Mouse (Mus musculus): Measurements from ENCODE around the gene Rpgrip1l.

Gene Rpgrip1l

DNA sequence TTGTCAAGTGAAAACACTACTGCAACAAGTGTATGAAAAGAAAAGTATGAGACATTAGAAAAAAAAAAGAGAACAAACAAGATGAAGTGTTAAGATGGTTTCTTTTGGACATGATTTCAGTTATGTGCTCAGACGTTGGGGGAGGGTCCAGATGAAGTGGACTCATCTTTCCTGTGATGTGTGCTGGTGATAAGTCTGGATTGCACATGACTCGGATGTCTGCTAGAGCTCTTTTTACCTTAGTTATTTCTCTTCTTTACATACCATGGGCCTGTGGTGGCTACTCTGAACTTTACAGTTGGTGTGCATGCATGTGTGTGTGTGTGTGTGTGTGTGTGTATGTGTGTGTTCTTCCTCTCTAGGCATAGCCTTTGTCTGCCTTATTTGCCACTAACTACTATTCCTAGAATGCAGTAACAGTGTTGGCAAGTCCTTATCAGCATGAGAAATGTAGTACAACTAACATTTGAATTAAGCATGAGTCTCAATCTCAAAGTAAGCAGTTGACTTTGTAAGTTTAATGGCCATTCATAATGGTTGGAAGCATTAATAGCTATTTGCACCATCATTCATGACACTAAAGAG, 43.6 kb downstream of the Rpgrip1l start:
- no peak for DNase-seq

DNA sequence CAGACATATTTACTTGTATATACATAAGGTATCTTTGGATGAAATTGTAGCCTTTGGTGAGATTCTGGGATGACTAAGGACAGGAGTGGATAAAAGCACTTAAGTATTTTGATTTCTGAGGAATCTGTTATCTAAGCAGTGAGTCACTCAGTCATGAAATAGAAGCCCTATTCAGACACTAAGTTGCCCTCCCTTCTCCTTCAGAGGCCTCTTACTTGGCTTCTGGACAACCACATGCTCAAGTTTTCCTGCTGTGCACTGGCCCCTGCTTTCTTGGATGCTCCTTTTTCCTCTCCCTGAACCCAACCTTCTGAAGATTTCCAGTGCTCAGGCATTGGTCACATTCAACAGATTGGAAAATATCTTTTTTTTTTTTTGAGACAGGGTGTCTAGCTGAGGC, 48.5 kb downstream of the Rpgrip1l start:
- DNase-seq, result no peak

DNA sequence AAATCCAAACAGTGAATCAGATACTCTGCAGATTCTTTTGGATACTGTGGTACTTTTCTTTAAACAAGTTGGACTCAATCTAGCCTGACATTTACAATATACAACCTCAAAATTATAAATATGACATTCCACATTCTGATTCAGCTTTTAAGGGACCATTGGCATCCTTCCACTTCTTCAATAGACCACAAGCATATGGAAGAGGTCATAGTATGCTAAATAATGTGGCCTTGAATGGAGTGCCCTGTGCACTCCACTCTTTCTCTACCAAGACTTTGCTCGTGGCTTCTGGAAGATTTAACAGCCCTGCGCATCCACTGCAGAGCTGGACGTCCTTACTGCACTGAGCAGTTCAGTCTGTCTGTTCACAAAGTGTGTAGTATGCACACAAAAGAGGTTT, 49.1 kb downstream of the Rpgrip1l start:
- no peak for DNase-seq

DNA sequence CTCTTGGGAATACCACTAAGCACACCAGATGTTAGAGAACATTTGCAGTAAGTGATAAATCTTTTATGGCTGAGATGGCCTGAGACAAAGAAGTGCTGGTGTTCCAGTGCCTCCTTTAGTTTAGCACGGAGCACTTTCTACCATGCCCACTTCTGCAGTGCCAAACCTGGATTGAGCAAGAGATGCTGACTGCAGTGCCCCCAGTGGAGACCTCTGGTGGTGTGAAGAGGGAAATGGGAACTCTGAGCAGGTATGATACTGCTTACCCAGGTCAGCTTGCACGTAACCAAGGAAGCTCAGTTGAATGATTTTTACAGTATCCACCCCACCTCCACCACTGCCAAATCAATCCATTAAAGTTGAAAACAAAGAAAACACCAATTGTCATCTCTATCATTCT, 51.5 kb downstream of the Rpgrip1l start:
- DNase-seq, result no peak

DNA sequence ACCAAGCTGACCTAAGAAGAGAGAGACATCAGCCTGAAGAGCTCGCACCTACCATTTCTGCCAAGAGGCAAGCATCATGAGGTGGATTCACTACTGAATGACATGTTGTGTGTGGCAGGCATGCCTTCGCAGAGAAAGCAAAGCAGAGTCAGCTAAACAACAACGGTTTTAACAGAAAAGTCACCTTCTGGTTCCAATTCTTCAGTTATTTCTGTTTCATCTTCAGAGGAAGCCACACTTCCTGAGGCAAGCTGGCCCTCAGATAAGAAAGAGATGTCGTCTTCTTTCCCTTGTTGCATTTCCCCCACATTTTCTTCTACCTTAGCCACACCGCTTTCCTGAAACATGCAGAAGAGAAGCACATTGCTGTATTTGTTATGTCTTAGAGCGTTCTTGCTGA, 62.1 kb downstream of the Rpgrip1l start:
- DNase-seq, result no peak

DNA sequence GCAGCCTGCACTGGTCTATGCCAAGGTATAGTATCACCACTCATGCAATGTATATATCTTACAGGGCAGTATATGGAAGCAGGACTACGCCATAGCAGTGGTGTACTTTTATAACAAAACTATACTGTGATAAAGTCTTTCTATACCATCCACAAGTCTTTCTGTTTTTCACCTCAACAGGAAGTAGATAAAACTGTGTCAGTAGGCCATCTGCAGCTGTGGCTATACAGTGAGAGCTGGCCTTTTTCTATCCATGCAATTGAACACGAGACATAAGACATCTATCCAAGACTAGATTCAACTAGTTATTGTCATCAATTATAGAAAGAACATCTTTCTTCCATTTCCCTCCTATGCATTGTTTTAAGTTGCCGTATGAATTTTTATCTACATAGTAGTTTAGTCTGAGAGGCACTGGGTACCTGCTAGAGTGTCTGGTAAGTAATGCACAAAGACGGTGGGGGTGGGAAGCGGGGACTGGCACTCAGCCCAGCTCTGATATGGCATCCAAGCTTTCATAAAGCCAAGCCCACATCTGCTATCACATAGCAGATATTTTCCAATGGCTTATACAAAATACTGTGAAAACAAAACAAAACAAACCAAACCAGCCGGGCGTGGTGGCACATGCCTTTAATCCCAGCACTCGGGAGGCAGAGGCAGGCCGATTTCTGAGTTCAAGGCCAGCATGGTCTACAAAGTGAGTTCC, 63.1 kb downstream of the Rpgrip1l start:
- DNase-seq, result no peak

DNA sequence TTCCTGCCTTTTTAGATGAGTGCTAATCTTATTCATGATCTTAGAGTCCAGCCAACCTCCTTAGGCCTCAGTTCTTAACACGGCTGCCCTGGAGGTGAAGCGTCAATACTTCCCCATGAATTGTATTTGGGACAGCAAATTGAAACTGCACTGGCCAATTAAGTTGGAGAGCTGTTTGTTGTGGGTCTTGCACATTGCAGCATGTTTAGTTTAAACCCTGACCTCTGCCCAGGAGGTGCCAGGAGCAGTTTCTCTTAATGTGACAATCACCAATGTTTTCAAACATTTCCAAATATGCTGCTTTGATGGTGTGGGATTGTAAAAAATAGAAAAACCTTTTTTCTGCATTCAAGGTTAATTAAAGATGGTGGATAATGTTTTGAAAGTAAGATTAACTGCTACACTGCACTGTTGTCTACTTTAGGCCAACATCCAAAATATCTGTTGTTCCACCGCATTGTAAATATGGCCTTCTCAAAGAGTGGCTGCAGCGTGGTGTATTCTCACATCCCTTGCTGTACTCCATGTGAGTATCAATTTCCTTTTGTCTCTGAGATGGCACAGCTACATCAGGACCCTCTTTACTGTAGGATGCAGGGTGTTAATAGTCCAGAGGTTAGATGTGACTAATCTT, 67.1 kb downstream of the Rpgrip1l start:
- peak; percentile 44 to 61 for DNase-seq

DNA sequence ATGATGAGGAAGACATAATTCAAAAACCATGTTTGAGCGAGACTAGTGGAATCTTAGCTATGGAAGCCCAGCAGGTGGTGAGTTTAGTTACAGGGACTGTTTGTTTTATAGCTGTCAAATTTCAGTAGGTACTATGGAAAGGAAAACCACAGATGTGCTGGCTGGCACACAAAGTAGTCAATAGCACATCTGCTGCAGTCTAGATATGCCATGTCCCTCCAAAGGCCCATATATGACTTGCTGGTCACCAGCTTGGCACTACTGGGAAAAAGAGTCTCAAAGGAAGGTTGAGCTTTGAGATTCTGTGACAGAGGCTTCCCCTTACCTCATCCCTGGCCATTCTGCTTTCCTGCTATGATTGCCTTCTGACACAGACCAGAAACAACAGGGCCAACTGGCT, 70.3 kb downstream of the Rpgrip1l start:
- no peak for DNase-seq

DNA sequence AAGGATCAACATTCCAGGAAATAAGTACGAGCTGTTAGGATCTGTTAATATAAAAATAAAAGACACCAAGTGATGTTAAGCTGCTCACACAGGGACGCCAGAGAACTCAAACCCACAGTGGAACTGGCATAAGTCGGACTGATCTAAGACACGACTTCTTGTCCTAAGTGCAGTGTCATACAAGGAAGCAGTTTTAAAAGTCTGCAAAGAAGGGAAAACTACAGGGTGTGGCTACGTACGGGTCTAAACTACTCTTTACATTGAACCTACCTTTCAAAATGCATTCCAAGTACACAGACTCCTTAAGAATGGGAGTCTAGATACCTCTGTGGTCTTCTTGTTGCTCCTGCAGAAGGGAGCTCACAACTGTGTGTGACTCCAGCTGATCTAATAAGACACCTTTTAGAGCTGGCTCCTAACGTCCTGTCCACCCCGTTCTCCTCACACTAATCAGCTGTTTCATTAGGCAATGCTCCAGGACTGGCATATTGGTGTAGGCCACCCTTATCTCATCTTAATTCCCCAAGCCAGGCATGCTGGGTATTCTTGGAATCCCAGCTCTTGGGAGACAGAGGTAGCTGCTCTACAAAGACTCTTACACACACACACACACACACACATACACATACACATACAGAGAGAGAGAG, 71.1 kb downstream of the Rpgrip1l start:
- DNase-seq, result no peak

DNA sequence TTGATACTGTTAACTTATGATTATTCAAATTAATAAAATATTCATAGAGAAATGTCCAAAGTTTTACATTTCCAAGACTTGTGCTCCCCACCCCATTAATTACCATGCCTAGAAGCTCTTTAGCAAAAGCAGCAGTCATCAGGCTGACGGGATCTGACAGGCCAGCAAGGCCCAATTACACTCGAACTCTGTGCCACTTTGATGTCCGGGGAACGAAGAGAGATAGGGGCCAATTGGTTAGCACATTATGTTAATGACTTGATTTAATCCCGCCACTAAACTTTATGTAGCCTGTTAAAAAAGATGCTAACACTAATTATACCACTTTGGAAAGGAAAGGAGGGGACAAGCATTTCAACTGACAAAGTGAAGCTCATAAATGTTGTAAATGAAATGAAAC, 71.7 kb downstream of the Rpgrip1l start:
- no peak for DNase-seq

DNA sequence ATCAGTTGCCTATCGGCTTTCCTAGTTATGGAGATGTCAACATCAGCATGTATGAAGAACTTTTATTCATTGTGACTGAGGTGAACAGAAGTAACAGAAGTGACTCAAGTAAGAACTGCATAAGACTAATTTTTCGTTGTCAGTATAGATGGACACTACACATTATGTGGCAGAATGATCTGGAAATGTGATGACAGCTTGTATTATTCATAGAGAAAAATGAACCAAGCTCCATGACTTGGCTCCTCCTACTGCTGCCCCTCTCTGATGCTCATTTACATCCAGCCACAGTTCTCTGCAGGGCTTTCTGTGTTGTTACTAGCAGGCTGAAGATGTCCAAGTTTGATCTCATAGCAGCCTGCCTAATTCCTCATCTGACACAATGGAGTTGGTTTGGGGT, 75.9 kb downstream of the Rpgrip1l start:
- no peak for DNase-seq

DNA sequence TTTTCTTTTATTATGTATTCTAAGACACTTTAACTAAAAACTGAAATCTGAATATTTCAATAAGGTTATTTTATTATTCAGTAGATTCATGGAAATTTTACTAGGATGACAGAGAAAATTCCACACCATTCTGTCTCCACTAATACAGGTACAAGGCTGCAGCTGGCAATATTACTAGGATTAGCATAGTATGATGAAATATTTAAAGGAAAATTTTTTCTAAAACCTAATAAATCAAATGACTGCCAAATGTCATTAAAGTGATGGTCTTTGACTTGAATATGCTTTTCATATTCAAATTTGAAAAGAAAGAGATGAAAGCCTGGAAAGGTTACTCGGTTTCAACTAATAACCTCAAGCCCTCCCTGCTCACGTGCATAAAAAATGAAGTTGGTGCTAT, 79.0 kb downstream of the Rpgrip1l start:
- DNase-seq, result no peak

DNA sequence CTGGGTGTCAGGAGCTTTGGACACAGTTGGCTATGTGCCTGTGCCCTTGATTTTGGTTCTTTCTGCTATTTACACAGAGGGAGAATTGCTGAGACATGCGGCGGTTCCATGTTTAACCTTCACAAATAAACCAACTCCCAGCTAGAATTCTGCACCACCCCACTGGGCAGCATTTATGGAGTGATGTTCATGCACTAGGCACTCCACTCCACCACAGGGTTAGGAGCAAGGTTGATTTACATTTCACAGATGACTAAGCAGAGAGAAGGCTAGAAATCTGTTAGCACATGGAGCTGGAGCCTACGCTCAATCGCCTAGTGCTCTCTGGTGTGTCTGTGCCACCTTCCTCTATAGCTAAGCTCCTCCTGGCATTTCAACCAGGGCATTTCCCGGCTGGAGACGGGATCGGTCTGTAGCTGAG, 85.6 kb downstream of the Rpgrip1l start:
- DNase-seq, result no peak

DNA sequence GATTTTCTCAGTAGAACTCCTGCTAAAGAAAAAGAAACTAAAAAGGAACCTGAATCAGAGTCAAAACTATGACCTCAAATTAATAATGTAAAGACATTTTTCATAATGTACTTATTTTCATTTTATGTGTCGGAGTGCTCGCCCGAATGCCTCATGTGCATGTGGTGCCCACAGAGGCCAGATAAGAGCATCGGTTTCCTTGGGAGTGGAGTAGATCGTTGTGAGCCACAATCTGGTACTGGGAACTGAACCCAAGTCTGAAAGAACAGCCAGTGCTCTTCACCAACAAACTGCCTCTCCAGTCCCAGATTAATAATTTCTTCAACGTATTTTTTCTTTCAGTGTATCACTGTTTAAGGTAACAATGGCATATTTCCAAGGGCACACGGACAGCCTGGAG, 88.8 kb downstream of the Rpgrip1l start:
- DNase-seq, result no peak

DNA sequence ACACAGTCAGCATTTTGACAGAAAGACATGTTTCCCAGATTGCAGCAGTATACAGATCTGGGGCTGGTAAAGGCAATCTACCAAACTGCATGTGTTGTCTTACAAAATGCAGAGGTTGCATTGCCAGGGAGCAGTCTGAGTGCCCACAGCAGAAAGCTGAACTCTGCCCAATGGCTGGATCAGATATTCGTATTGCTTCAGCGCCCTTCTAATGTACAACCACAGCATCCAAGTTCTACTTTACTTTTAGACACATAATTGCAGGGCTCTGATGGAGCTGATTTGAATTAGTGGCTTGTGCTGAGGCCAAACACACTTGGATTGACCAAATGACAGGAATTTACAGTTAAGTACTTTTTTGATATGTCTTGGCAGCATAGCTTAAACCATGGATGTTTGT, 91.2 kb downstream of the Rpgrip1l start:
- no peak for DNase-seq

DNA sequence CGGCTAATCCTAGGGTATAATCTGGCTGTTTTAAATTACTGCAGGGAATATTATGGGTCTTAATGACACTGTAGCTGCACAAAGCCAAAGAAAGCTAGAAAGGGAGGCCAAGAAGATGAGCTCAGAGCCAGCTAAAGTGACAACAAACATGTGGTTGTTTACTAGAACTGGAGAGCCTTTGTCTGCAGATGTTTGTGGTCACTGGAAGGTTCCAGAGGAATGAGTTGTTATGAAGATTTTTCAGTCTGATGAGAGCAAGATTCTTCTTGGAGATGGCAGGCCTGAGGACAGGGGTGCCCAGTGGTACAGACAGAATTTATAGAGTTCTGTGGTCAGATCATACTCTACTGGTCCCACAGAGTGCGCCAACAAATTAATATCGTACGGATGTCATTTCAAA, 94.8 kb downstream of the Rpgrip1l start:
- DNase-seq, result no peak

DNA sequence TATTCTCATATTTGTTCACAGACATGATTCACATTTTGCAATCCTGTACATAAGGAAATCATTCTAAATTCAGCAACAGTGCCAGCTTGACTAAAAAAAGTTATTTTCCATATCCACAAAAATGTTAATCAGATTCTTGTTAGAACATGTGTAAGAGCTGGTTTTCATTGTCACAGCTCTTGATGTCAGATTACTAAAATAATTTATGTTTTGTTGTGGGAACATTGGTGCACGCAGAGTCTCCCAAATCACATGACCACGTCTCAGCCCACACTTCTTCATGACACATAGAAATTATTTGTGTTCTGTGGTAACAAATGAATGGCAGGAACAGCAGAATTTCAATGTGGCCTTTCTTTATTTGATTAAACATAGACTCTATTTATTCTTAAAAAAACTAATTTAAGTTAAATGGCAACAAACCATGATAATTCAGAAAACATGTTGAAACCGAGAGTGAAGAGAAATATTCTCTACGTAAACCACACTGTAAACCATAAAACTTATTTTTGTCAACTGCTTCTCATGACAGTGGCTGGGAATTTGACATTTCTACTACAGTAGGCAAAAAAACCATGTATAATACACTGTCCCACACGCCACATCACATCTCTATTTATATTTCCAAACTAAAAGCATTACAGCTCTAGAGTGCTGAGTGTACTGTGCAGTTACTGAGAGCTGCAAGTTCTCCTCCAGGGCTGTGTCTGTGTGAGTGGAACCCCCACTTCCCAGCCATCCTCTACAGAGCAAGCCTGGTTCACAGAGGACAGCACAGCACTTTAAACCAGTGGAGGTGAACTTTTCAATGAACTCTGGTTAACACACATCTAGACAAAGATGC, 95.8 kb downstream of the Rpgrip1l start:
- DNase-seq, result no peak

DNA sequence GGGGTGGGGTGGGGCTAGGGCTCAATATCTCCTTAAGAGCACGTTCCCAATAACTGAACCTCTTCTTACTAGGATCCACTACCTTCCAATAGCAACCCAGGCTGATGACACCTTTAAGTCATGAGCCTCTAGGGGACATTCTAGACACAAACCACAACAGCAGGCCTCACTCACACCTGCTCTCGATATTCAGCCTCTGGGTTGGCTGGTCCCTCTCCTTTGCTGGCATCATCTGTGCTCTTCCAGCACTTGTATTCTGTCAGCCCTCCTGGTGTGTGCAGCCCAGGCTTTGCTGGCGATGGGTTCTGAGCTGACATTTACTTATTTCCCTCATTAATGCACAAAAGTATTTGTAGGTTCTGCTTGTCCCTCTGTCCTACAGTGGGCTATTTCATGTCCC, 98.8 kb downstream of the Rpgrip1l start:
- DNase-seq, result no peak

DNA sequence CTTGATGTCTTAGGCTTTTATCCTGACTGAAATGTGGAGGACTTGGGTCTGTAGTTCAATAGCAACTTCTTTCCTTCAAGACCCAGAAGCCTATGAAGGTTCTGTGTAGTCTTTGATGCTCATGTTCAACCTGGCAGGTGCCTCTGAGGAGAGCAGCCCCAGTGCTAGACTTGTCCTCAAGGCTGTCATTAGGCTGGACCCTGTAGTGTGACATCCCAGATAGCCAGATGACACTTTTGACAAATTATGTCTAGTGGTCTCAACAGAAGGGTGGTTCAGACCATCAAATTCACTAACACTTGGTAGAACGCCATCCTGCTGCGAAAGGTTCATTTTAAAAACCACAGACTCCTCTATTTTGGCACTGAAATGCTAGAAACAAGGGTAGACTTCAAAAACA, 100.1 kb downstream of the Rpgrip1l start:
- DNase-seq, result no peak

DNA sequence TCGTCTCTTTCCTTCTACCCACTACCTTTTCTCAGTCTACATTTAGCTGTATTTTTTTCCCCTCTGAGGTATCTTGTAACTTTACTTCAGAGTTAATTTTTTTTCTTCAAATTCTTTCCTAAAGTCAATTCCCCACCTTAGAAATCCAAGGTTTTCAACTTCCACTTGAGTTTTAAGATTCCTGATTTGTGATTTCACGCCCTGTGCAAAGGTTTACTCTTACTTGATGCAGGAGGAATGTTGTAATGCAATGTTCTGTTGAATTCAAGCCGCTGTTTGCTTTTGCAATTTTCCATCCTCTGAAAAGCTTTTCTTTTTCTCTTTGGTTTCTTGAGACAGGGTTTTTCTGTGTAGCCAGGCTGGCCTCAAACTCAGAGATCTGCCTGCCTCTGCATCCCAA, 103.4 kb downstream of the Rpgrip1l start:
- no peak for DNase-seq

DNA sequence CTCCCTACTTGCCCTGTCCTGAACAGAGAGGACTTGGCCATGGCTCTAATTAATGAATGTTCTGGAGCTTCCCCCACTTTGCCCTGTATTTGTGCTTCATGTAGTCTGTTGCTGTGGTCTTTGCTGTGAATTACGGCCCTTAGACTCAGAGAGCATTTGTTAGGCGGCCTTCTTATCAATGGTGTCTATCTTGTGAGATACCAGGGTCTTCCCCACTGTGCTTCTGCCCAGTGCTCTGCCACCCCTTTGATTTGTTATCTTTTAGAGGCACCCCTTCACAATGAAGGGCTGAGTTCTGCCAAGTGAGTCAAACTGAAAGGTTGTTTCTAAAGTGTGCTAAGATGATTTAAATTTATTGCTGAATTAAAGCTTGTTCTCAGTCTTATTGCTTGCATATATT, 105.4 kb downstream of the Rpgrip1l start:
- no peak for DNase-seq

DNA sequence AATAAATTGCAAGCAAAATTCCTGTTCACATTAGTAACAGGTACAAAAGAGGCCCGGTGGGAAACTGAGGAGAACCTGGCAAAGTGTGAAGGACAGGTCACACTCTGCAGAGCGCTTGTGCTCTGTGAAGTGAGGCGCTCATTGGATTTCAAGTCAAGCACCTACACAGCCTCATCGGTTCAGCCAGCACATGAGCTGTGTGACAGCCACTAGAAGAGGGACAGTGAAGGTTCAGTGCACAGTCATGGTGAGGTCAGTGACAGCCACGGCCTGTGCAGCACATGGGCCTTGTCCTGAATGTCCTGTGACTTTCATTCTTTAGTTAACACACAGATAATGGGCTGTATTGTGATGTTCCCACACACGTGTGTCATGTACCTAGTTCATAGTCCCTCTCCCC, 107.2 kb downstream of the Rpgrip1l start:
- no peak for DNase-seq

DNA sequence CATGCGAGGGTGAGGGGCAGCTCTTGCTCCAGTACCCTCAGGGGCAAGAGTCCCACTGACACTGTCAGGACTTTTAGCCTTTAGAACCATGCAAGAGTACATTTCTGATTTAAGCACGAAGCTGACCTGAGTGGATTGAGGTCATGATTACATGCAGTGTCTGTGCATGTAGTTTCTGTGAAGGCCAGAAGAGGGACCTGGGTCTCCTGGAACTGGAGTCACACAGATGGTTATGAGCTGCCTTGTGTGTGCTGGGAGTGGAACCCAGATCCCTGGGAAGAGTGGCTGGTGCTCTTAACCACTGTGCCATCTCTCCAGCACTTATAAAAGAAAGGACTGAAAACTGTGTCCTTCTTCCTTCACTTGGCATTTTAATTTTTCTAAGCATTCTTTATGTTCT, 111.9 kb downstream of the Rpgrip1l start:
- no peak for DNase-seq
